Mouse (Mus musculus) heart, postnatal 14 days (tissue): Measurements from ENCODE around the gene Pimreg. TPM values are rescaled to one million over a fixed set of nuclear protein-coding genes. Genes with fewer than 3 reads are reported as not detected.
A peak's percentile ranks its signal among the peaks of the same experiment; 100 is the strongest.

Experiments used
- DNase-seq, 2 experiments: peaks; one replicate each; pipeline ENCODE4 v3.0.0; 2021 to 2022
- intact Hi-C: fragments of 180-260 bp; cut with DNase I; formaldehyde crosslinking; loops from one replicate; pipeline ENCODE4 v1.15.1; 2025
- long read RNA-seq, 2 experiments: library from polyadenylated mRNA; stranded (forward); transcript quantifications; one replicate each; pipeline ENCODE4 v2.0.0; 2021
- total RNA-seq, 2 experiments: library from RNA; stranded (reverse); gene quantifications; 2 replicates each; pipeline ENCODE4 v1.2.3; 2021

Pimreg gene
- 1 to 10 TPM; 6.1 to 6.8 TPM for total RNA-seq
- long read RNA-seq, experiment 1, transcript Pimreg-201 (6 exons, 1,513 nt): major isoform, 9 of 12 reads
- long read RNA-seq, experiment 1, partial matches to known transcripts: 1 of 12 reads
- long read RNA-seq, experiment 1, other reads (novel, unspliced or antisense): 2 of 12 reads
- long read RNA-seq, experiment 2, partial matches to known transcripts: 0 of 3 reads
- long read RNA-seq, experiment 2, other reads (novel, unspliced or antisense): 0 of 3 reads

GRCm38 (mm10) chr11:72041768-72042607 is at the start of gene Pimreg:
TSS of gene Pimreg (plus strand) at chr11:72042032.
- peak; percentile 82 to 85 for DNase-seq
- intact Hi-C loops: no loop called here

GRCm38 (mm10) chr11:71992438-71992837 is 49.4 kb upstream of the Pimreg start:
- no peak for DNase-seq
- intact Hi-C loops: no loop called here

DNA sequence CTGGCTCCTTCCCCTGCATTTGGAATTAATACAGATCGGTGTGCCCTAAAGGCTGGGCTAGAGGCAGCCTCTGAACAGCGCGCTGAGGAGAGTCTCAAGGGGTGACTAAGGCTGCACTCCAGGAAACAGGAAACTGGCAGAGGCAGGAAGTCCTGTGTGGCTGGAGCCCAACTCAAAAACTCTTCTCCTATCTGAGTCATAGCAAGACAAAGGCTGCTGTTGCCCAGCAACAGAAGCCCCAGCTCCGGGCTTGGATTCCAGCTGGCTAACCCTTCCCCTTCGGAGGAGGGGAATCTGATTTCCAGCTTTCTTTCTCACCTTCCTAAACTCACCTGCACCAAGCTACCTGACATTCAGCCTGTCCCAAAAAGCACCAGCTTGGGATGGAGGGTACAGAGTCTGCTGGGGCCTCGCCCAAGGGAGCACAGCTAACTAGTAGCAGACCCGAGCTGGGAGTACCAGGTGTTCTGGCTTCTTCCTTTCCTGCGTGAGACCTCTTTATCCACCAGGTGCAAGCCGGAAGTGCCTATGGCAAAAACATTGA is 45.8 kb upstream of the Pimreg start:
- intact Hi-C loops: no loop called here
- DNase-seq: peak; percentile 60 to 75

DNA sequence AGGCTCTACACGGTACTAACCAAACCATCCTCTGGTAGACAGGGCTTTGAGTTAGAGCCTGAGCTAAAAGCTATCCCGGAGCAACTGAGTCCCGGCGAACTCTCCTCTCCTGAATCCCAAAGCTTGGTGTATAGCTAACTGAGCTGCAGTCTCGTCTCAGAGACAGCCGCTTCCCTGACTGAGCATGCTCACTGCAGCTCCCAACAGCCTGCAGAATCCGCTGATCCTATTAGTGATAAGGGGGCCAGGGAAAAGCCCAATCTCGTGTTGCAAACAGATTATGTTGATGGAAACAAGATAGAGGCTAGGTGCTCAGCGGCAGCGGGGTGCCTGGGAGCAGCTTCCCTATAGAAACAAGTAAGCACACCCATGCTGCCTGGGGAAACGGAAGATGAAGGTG is 45.0 kb upstream of the Pimreg start:
- intact Hi-C loops: no loop called here
- no peak for DNase-seq

DNA sequence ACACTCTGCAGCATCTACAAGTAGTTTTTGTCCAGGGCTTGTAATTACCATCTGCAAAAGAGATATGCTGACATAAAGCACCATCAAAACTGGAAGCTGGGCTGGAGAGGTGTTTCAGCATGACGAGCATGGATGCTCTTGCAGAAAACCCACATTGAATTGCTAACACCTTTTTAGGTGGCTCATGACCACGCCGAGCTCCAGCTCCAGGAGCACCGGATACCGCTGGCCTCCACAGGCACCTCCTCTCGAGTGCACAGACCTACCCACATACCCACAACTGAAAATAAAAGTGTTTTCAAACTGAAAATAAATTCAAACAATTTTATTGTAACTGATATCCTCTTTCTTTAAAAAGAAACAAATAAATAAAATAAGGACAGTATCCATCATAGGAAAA is 41.6 kb upstream of the Pimreg start:
- no peak for DNase-seq
- intact Hi-C loops: no loop called here

GRCm38 (mm10) chr11:72002138-72002853 is 39.5 kb upstream of the Pimreg start:
- peak; percentile 29 to 48 for DNase-seq
- intact Hi-C loops: no loop called here

DNA sequence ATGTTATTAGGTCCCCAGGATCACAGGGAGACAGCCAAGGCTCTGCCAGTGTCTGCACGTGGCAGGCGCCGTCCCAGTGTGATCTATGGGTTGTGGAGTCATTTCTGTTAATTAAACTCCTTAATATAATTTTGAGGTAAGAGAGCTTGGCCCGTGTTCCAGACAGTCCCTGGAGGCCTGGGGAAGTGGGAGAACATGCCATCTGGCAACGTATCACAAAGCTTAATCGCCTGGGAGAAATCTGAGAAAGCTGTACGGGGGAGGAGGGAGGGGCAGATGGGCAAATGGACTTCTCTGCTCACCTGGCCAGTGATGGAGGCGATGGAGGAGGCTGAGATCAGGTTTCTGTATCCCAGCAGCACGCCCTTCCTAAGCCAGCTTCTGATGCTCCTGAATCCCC is 38.7 kb upstream of the Pimreg start:
- intact Hi-C loops: no loop called here
- DNase-seq: no peak

DNA sequence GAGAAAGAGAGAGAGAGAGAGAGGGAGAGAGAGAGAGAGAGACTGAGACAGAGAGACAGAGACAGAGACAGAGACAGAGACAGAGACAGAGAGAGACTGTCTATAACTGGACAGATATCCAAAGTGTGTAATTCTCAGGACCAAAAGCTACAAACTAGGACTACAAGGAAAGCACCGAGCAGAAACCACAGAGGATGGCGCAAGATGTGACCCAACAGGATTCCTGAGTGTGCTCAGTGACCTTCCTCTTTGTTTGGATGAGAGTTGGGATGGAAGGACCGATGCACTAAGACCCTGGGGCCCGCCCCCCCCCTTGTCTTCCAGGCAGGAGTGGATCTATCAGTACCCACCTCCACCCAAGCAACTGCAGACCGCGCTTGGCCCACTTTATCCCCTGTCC is 36.3 kb upstream of the Pimreg start:
- DNase-seq: no peak
- intact Hi-C loops: no loop called here

GRCm38 (mm10) chr11:72010367-72010766 is 31.5 kb upstream of the Pimreg start:
- intact Hi-C loops: no loop called here
- DNase-seq: no peak

DNA sequence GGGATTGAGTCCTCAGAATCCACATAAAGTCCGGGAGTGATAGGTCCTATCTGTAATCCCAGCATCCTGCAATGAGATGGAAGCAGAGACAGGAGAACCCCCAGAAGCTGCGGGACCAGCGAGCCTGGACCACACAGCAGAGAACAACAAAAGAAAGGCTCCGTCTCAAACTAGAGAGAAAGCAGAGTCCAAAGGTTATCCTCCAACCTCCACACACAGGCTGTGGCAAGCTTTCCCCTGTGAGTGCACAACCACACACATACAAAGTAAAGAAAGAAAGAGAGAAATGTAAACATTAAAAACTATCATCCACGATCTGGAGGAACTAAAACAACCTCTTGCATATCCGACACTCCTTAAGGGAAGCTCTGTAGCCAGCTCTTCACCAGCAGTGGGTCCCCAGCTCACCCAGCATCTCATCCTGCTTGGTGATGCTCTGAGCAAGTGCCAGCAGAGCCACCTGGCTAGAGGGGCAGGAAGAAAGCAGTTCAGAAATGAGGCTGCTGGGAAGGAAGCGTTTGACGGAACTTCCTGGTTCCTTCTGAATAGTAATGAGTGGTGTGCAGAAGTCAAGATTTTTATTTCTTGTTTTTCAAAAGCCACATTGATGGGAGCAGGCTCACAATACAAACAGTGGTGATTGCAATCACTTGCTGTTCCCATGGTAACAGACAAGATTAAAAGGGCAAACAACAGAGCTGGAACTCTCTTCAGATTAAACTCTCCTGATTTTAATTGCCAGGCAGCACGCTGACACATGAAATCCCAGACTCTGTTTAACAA is 30.7 kb upstream of the Pimreg start:
- no peak for DNase-seq
- intact Hi-C loops: no loop called here

DNA sequence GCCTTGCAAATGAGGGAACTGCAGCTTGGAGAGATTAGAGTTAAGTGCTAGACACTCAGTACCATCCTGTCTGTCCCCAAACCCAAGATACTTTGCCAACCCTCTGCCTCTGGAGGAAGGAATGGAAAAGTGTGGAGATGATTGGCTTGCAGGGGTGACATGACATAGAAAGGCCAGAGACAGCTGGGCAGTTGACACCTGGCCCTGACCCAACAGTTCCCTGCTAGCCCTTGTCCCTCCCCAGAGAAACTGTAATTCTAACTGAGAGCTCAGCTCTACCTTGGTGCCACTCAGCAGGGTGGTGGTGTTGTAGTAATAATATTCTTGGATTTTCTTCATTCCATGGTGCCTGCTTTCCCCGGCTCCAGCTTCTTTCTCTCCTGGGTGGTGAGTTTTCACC is 29.9 kb upstream of the Pimreg start:
- intact Hi-C loops: no loop called here
- DNase-seq: no peak

DNA sequence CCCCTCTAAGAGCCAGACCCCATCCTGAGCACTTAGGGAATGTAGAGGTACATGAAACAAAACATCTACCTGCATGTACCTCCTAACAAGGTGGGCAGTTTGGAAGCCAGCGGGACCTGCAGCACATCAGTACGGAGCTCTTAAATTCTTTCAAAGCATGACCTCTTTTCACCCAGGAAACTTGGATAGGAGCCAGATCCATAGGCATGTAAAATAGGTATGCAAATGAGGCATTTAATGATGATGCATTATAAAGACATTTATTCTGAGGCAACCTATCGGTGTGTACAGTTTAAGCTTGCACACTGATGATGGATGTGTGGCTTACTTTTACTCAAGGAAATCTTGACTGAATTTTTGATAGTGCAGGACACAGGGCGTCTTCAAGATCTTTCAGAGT is 27.2 kb upstream of the Pimreg start:
- intact Hi-C loops: no loop called here
- no peak for DNase-seq

- DNase-seq: no peak
- intact Hi-C loops: no loop called here
Observed at GRCm38 (mm10) chr11:72016518-72017252, 25.1 kb upstream of the Pimreg start.

GRCm38 (mm10) chr11:72017253-72017601 is 24.6 kb upstream of the Pimreg start:
- intact Hi-C loops: no loop called here
- DNase-seq: no peak

GRCm38 (mm10) chr11:72021015-72021414 is 20.8 kb upstream of the Pimreg start:
- no peak for DNase-seq
- intact Hi-C loops: loop anchor here (5.0 to 10.0 kb wide), 2 partner anchors 166 to 349 kb away; no protein-coding TSS in a partner anchor

- intact Hi-C loops: loop anchor here (1.0 to 10.0 kb wide), 3 partner anchors 32 to 351 kb away; no protein-coding TSS in a partner anchor
- DNase-seq: no peak
Observed at GRCm38 (mm10) chr11:72022827-72023226, 19.0 kb upstream of the Pimreg start.

DNA sequence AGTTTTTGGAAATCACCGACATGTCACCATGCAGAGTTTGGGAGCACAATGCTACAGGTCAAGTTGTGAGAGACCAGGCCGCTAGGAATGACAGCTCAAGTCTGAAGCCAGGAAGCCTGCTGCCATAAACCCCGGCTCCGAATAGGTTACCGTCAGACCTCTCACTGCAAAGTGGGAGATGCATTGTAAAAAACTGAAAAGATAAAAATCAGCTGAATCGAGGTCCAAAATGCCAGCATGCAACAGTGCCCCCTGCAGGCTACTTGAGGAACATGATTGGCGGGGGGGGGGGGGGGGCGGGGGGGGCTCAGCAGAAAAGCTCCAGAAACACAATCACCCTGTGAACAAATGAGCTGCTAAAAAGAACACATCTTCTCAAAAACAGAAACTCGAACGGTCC is 18.3 kb upstream of the Pimreg start:
- intact Hi-C loops: loop anchor here (1.0 to 10.0 kb wide), 3 partner anchors 32 to 351 kb away; no protein-coding TSS in a partner anchor
- peak in 1 of 2 experiments; percentile 18 for DNase-seq

DNA sequence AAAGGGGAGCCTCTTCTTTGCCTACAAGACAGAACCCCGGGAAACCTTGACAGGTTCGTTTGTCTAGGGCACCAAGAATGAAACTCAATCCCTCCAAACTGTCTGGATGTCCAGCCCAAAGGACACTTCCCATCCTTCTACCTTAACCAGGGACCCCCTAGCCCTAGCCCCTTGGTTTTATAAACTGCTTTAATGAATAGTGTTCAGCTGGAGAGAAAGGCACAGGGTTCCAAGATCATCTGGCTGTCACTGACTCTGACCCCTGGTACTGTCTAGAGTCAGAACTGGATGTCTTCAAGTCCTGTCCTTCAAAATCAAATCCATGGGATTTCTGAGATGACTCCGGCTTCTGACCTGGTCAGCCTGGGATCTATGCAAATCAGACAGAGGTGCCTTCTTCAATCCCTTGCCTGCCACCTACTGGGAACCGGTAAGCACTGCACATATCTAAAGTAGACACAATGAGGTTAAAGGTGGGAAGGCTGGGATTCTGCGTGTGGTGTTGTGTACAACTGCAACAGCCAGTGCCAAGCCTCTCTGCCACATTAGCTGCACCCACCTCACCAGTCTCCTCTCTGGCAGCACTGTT is 17.5 kb upstream of the Pimreg start:
- intact Hi-C loops: loop anchor here (2.0 to 10.0 kb wide), 3 partner anchors 169 to 685 kb away; no protein-coding TSS in a partner anchor
- peak; percentile 70 to 80 for DNase-seq

DNA sequence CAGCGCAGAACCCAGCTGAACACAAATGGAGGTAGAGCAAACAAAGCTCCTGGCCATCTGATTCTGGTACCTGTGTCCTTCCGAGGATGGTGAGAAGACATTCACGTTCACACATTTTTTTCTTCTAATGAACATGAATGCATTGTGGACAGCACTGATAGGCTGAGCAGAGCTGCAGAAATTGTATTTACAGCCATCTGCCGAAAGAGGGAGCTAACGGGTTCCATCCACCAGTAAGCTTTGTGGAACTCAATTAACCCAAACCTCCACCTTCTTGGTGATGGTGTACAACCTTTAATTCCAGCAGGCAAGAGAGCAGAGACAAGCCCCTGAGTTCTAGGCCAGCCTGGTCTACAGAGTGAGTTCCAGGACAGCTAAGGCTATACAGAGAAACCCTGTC is 16.0 kb upstream of the Pimreg start:
- intact Hi-C loops: loop anchor here (2.0 to 10.0 kb wide), 2 partner anchors 171 to 687 kb away; no protein-coding TSS in a partner anchor

More for the DNA sequence above, 16.0 kb upstream of the Pimreg start:
- no peak for DNase-seq
